Mouse (Mus musculus) heart, embryonic 10.5 days (tissue): ENCODE data around the gene Gm12695. TPM values are rescaled to one million over a fixed set of nuclear protein-coding genes. Genes with fewer than 3 reads are reported as not detected.

Source experiments
- DNase-seq: peaks from one replicate; pipeline ENCODE4 v3.0.0-alpha.2; 2017; ENCODE audit warnings: low spot score
- H3K27ac ChIP-seq: fragments of 300-500 bp; sonication (generic); 2 replicates; pipeline ENCODE4 v1.5.1; 2016; ENCODE audit warnings: mild to moderate bottlenecking
- H3K27me3 ChIP-seq: fragments of 300-500 bp; sonication (generic); 2 replicates; pipeline ENCODE4 v1.6.1; 2016; ENCODE audit warnings: mild to moderate bottlenecking; ENCODE audit not compliant: poor library complexity, insufficient read depth, severe bottlenecking
- H3K36me3 ChIP-seq: fragments of 300-500 bp; sonication (generic); 2 replicates; pipeline ENCODE4 v1.6.1; 2016; ENCODE audit warnings: mild to moderate bottlenecking, moderate library complexity
- H3K4me1 ChIP-seq: fragments of 300-500 bp; sonication (generic); 2 replicates; pipeline ENCODE4 v1.6.1; 2016; ENCODE audit warnings: mild to moderate bottlenecking
- H3K4me3 ChIP-seq: fragments of 300-500 bp; sonication (generic); 2 replicates; pipeline ENCODE4 v1.5.1; 2016; ENCODE audit warnings: mild to moderate bottlenecking, moderate library complexity
- H3K9me3 ChIP-seq: fragments of 300-500 bp; sonication (generic); 2 replicates; pipeline ENCODE4 v1.6.1; 2016; ENCODE audit warnings: mild to moderate bottlenecking, moderate library complexity
- WGBS: fragments of 180-500 bp; shearing (Covaris S2); methylation state at CpG from one replicate; pipeline ENCODE4 v1.1.7; 2016; 5-methylcytosine and 5-hydroxymethylcytosine counted together
- polyA plus RNA-seq: library from polyadenylated mRNA; unstranded; fragments of >200 nt; fragmentation: Nextera tagmentation; extraction: Ambion mirVana; gene quantifications from 2 replicates; pipeline ENCODE4 v1.2.1, GENCODE M21; 2016

Gm12695 gene
- not detected in 2 replicates for polyA plus RNA-seq

DNA sequence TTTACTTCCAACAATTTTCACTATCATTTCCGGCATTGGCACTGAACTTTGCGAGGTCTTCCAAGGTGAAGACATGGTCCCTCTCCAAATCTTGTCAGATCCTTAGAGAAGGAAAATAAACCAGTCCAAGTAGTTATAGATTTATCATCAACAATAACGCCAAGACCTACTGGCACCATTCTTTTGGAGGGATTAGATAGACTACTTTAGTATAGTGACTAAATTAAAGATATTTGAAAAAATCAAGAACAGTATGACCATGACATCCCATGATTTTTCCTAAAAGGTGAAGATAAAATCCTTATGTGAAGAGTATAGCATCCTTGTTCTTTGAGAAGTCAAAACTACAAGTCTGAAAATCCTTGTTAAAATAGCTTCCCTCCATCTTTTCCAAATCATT is at the start of gene Gm12695:
Gm12695 (minus strand) TSS at position 101 of the 400 bp plus-strand sequence.
- WGBS = 90% methylated on average over 3 of the region's 3 CpGs
- no peaks in the 10 kb centered on the region for H3K36me3 ChIP-seq

DNA sequence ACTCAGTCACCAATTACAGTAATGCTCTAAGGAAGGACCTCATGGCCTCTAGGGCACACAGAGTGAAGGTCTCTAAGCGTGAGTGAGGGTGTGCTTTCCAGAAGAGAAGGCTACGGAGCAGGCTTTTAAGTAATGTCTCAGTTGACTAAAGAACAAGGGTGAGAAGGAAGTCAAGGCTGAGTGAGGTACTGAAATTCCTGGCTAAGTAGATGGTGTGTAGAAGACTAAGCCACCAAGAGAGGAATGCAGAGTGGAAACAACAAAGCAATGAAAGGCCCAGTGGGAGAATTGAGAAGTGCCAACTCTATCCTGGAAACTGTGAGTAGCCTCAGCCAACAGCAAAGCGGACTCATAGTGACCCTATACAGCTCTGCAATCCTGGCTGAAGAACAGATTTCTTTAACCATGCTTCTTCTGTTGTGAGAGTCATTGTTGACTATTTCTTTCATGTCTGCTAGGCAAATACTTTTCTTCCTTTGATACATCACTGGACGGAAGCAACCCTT is 40.6 kb upstream of the Gm12695 start:
- Histone ChIP-seq H3K4me3 (no peak overlapping the region), H3K4me1 (no peaks in the 10 kb centered on the region), H3K27ac (no peak overlapping the region), H3K36me3 (no peaks in the 10 kb centered on the region), H3K9me3 (no peaks in the 10 kb centered on the region), H3K27me3 (no peaks in the 10 kb centered on the region)
- WGBS = 81% methylated on average over 4 of the region's 4 CpGs
- no peak for DNase-seq

More for the DNA sequence above, at the start of gene Gm12695:
- H3K27me3 ChIP-seq = no peaks in the 10 kb centered on the region
- no peaks in the 10 kb centered on the region for H3K9me3 ChIP-seq
- DNase-seq = no peak
- H3K4me3 ChIP-seq = no peak within 1 kb of the TSS
- H3K4me1 ChIP-seq = no peaks in the 10 kb centered on the region
- H3K27ac ChIP-seq = no peak within 1 kb of the TSS

DNA sequence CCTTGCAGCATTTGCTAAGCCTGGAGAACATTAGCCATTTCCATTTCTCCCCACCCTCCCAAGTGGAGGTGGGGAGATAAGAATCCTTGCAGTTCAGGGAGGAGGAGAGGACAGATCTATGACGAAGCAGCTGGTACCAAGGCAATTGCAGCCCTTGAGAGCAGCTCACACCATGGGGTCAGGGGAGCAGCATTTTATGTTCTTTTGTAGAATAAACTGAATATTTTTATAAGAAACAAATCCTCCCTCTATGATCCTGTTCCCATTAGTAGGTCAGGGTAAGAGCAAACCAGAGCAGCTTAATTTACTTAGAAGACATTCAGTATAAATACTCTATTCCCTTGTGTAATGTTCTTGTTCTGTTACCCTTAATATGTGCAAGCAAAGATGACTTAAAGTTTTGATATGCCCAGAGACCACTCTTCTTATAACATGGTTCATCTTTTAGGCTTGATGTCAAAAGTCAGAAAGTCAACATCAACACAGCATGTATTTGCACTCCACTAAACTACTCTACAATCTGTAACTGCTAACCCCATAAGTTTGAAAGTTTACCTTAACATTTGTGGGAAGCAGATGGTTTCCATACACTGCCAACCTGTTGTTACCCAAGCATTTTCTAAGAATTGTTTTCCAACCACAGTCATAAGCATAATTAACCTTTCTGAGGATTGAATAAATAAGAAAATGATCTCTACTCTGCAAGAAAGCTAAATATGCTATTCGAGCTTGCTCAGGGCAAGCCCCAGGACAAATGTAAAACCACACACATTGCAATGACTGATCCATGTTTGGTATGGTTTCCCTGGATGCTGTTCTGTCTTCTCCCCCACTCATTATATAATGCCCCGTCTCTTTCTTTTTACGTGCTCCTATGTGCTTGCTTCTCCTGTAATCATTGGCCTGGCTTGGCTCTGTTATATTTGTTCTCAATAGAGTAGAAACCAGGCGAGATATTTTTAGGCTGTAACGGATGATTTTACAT is 22.1 kb upstream of the Gm12695 start:
- H3K36me3 ChIP-seq = no peaks in the 10 kb centered on the region
- H3K27me3 ChIP-seq = no peaks in the 10 kb centered on the region
- 68% methylated on average over 6 of the region's 6 CpGs for WGBS

DNA sequence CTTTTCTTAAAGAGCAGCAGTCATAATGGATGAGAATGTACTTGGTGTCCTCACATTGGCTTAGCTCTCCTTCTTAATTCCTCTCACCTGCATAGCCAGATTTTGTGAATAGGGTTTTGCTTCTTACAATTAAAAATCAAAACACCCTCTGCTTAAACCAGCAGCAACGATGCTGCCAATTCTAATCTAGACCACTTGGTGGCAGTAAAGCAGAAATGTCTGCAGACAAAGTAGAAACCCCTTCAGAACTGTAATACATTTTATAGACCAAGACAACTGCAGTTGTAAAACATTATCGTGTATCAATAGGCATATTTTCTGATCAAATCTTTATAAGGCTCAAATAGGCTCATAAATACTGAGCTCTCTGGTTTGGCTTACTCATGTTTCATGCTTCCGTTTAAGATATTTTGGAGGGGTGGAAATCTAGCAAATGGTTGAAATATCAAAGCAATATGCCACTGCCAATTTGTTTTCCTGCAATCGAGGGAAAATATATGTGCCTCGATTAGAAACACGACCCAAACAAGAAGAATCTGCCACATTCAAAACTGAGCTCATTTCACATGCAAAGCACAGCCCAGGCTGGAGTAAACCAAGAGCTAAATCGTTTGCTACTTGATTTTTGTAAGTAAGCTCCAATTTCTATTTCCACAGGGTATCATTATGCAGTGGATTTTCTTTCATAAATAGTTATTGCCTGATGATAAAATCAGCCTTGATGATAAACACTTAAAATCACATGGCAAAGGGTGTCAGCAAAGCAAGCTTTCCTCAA is 14.6 kb upstream of the Gm12695 start:
- H3K36me3 ChIP-seq = no peaks in the 10 kb centered on the region
- WGBS = 43% methylated on average over 7 of the region's 7 CpGs
- no peak overlapping the region for H3K27ac ChIP-seq
- H3K27me3 ChIP-seq = no peaks in the 10 kb centered on the region
- H3K9me3 ChIP-seq = no peaks in the 10 kb centered on the region
- H3K4me3 ChIP-seq = no peak overlapping the region
- no peaks in the 10 kb centered on the region for H3K4me1 ChIP-seq
- DNase-seq = no peak

More for the DNA sequence above, 22.1 kb upstream of the Gm12695 start:
- Histone ChIP-seq H3K4me1 (no peaks in the 10 kb centered on the region), H3K27ac (no peak overlapping the region), H3K4me3 (no peak overlapping the region), H3K9me3 (no peaks in the 10 kb centered on the region)
- no peak for DNase-seq

DNA sequence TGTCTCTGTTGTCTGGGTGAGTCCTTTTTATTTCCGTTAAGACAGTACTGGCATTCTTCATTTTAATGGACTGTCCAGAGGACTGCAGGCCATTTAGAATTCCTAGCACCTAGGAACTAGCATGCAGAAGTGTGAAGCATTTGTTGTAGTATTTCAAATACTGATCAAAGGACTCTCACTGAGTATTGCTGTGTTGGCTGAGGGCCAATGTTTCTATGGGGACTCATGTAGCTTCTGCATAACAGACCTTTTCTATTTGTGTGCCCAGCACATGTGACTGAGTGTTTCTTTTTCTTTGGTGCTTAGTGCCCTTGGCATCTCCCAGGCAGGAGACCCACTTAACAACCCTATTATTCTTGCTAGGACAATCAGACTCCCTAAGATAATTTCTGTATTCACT is 12.6 kb upstream of the Gm12695 start:
- Histone ChIP-seq H3K36me3 (no peaks in the 10 kb centered on the region), H3K27me3 (no peaks in the 10 kb centered on the region), H3K9me3 (no peaks in the 10 kb centered on the region), H3K4me3 (no peak overlapping the region), H3K4me1 (no peaks in the 10 kb centered on the region), H3K27ac (no peak overlapping the region)
- DNase-seq = no peak
- WGBS = 77% methylated on average over 1 of the region's 1 CpGs

DNA sequence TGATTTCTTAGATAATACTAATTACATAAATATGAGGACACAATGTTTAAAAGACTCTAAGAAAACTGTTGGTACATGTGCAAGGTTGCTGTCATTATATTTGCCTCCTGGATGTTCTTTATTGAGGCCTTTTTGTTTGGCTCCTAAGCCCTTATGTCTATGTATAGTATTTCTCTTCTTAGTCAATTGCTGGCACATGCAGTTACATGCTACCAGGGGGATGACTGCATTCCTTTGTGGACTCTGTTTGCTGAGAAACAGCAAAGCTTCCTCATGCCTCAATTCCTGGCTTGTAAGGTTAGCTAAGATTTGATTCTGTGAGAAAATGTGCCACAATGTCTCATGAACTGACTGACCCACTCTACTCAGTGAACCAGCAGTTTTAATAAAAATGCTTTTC is 6.3 kb upstream of the Gm12695 start:
- Histone ChIP-seq H3K4me3 (no peak overlapping the region), H3K4me1 (no peaks in the 10 kb centered on the region), H3K27me3 (no peaks in the 10 kb centered on the region), H3K27ac (no peak overlapping the region), H3K36me3 (no peaks in the 10 kb centered on the region), H3K9me3 (no peaks in the 10 kb centered on the region)
- no peak for DNase-seq

DNA sequence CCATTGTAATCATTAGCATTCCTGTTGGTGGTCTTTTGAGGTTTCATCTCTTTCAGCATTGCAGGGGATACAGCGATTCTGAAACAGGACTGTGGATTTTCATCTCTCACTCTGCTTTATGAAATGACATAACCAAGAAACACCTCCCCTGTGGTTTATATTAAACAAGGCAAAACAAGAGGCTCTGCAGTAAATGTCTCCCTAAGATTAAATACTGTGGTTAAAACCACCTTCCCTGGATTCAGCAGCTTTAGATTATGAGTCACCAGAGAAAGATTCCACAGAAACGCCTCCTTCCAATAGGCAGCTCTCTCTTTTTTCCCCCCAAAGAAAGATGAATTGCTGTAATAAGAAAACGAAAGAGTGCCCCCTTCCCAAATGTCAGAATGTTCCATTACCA is 4.9 kb upstream of the Gm12695 start:
- Histone ChIP-seq H3K4me3 (no peak overlapping the region), H3K36me3 (no peaks in the 10 kb centered on the region), H3K9me3 (no peaks in the 10 kb centered on the region), H3K4me1 (no peaks in the 10 kb centered on the region), H3K27me3 (no peaks in the 10 kb centered on the region), H3K27ac (no peak overlapping the region)
- WGBS = 58% methylated on average over 3 of the region's 3 CpGs
- no peak for DNase-seq

DNA sequence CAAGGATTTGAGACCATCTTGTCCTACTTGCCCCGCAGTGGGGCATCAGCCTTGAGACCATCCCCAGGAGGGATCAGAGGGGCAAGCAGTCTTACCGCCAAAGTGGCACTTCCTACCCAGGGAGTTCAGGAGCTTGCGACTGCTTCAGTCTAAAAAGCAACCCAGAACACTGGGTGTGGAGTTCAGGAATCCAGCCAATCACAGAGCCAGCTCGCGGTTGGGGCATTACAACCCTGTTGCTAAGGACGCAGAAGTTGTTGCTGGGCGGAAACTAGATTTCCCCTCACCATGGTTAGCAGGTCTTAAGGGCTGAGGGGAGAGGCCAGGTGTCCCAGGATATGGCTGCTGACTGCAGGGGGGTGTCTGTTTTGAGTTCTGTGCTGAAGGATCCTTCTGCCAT is 1.6 kb upstream of the Gm12695 start:
- no peak overlapping the region for H3K4me3 ChIP-seq
- H3K4me1 ChIP-seq = no peaks in the 10 kb centered on the region
- WGBS = 18% methylated on average over 7 of the region's 7 CpGs
- no peaks in the 10 kb centered on the region for H3K36me3 ChIP-seq
- DNase-seq = no peak
- no peaks in the 10 kb centered on the region for H3K27me3 ChIP-seq
- no peak overlapping the region for H3K27ac ChIP-seq
- no peaks in the 10 kb centered on the region for H3K9me3 ChIP-seq

DNA sequence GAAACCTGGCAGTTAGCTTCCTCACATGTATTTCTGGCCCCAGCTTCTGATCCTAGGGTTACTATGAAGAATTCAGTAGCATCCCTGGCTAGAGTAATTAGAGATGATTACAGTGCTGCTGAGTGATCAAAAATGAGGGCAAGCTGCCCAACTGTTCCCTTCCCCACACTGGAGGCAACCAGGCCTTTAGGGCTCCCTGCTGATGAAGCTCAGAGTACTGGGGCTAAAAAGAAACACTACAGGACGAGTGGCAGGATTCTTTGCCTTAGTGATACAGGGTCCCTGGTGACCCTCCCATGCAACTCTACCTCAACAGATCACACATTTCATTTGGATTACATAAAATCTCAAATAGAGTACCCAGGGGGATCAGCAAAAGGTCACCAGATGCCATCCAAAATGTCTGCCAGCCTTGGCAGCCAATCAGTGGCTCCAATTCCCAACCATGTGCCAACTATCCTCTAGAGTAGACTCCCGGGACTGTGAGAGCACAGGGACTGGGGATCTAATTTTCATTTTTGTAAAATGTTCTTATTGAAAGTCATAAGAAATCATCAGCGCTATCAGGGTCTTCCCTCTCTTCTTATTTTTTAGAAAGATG is 11.9 kb downstream of the Gm12695 start:
- H3K9me3 ChIP-seq = no peaks in the 10 kb centered on the region
- H3K36me3 ChIP-seq = no peaks in the 10 kb centered on the region
- no peak overlapping the region for H3K4me3 ChIP-seq
- WGBS = 78% methylated on average over 3 of the region's 3 CpGs
- no peak overlapping the region for H3K27ac ChIP-seq
- H3K4me1 ChIP-seq = no peaks in the 10 kb centered on the region
- no peak for DNase-seq
- H3K27me3 ChIP-seq = no peaks in the 10 kb centered on the region

DNA sequence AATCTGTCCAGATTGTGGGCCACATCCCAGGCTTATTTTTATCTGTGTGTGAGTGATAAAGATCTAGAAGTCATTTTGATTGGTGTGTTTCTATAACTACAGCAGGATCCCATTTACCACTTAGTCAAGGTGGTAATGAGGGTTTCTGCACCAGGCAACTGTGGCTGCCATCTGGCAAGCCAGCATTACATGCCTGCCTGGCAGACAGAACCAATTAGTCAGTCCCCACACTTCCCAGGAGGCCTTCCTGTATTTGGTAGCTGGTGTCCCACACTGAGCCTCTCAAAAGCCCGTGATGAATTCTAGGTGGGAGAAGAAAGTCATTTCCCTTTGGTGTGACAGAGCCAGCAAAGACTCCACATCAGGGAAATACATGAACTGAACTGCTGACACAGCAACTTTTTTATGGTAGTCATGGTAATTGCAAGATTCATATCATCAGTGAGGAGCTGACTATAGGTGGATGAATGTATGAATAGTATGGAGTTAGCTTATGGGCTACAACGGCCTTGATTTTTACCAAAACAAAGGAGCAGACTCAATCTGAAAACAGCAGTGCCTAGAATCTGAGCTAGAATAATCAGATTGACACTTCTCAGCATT is 18.5 kb downstream of the Gm12695 start:
- 50% methylated on average over 2 of the region's 2 CpGs for WGBS
- Histone ChIP-seq H3K27ac (no peak overlapping the region), H3K4me1 (no peaks in the 10 kb centered on the region), H3K36me3 (no peaks in the 10 kb centered on the region), H3K27me3 (no peaks in the 10 kb centered on the region), H3K9me3 (no peaks in the 10 kb centered on the region), H3K4me3 (no peak overlapping the region)
- DNase-seq = no peak

DNA sequence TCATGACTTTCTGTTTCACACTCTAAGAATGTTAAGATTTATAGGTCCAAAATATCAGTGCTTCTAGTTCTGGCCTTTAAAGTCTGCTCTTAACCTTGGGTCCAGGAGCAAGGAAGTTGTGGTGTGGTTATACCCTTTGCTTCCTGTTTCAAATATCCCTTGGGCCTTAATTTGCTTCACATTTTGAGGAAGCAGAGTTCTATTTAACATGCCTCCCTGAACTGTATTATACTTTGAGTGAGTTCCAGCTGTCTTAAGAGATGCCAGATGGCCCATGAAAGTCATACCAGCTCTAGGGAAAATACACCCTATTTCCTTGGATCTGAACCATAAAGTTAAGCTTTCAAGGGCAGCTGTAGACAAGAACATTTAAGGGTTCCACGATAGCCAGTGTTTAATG is 33.0 kb downstream of the Gm12695 start:
- Histone ChIP-seq H3K27ac (no peak overlapping the region), H3K36me3 (no peaks in the 10 kb centered on the region), H3K9me3 (no peaks in the 10 kb centered on the region), H3K27me3 (no peaks in the 10 kb centered on the region), H3K4me3 (no peak overlapping the region), H3K4me1 (no peaks in the 10 kb centered on the region)
- WGBS = 69% methylated on average over 1 of the region's 1 CpGs
- DNase-seq = no peak

DNA sequence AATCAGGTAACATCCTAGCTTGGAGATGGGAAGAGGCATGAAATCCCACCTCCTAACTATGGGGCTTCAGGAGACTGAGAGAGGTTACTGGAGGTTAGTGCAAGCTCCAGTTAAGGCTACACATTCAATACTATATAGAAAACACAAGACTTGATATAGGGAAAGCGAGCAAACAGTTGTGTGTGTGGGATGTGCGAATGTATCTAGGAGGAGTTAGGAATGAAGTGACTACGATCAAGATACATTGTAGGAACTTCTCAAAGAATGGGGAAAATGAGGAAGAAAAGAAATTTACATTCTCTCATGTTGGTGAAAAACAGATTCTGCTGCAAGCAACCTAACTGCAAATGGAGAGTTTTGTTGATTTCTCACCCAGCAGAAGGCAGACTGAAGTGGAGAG is 44.5 kb downstream of the Gm12695 start:
- H3K27me3 ChIP-seq = no peaks in the 10 kb centered on the region
- H3K36me3 ChIP-seq = no peaks in the 10 kb centered on the region
- 81% methylated on average over 3 of the region's 3 CpGs for WGBS
- DNase-seq = no peak
- H3K9me3 ChIP-seq = no peaks in the 10 kb centered on the region
- H3K4me1 ChIP-seq = no peaks in the 10 kb centered on the region
- no peak overlapping the region for H3K27ac ChIP-seq
- no peak overlapping the region for H3K4me3 ChIP-seq
